Mouse (Mus musculus): ENCODE measurements at regions not wholly inside any gene's neighbourhood (a gene's known extent, or its start where the extent isn't known, plus 50 kb on each side); places are given as distances from the start of the nearest gene placed in this dataset.
A peak's percentile ranks its signal among the peaks of the same experiment; 100 is the strongest.

DNA sequence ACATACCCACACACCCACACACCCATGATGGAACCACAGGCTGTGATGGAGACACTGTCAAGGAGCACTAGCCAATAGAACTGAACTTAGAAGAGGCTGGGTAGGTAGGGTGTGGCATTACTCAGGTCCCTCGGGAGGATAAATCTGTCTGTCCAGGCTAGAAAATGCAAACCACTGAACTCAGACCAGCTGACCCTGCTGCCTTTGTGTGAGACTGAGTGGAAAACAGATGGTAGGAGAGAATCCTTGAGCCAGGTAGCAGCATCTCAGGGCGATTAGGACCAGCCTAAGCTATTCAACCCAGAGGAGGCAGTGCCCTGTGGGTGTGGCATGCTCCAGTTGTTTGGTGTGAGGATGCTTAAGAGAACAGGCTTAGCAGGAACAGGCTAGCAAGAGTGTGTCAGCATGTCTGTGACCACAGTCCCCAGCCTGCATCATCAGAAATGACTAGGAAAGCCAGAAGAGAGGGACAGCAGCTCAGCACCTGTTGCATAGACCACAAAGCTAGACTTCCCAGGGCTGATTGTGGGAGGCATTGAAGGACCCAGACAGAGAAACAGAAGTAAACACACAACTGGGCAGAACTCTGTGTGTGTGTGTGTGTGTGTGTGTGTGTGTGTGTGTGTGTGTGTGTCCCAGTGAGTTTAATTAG lies 103.2 kb upstream of the Sesn3 start:
- no peak for DNase-seq (ENCODE audit: extremely low spot score in 1 of 2, low spot score in 2 of 2)
- no peak for TF ChIP-seq CTCF (IDR thresholded peaks at IDR 0.05)
- no peak overlapping the region for H3K27ac ChIP-seq
- no peak overlapping the region for H3K4me3 ChIP-seq
- intact Hi-C loops (cut with DNase I), result no loop called here

GRCm38 (mm10) chr9:14173631-14174323 lies 101.1 kb upstream of the Sesn3 start:
- Histone ChIP-seq H3K4me3 (no peak overlapping the region), H3K27ac (peak overlapping the region; percentile 55)
- peak; percentile 17 to 31 for DNase-seq (ENCODE audit: extremely low spot score in 1 of 2, low spot score in 2 of 2)
- intact Hi-C loops (cut with DNase I), result loop anchor here (2.0 kb wide), 1 partner anchor 103 kb away; no protein-coding TSS in a partner anchor
- TF ChIP-seq CTCF (IDR thresholded peaks at IDR 0.05), result no peak

DNA sequence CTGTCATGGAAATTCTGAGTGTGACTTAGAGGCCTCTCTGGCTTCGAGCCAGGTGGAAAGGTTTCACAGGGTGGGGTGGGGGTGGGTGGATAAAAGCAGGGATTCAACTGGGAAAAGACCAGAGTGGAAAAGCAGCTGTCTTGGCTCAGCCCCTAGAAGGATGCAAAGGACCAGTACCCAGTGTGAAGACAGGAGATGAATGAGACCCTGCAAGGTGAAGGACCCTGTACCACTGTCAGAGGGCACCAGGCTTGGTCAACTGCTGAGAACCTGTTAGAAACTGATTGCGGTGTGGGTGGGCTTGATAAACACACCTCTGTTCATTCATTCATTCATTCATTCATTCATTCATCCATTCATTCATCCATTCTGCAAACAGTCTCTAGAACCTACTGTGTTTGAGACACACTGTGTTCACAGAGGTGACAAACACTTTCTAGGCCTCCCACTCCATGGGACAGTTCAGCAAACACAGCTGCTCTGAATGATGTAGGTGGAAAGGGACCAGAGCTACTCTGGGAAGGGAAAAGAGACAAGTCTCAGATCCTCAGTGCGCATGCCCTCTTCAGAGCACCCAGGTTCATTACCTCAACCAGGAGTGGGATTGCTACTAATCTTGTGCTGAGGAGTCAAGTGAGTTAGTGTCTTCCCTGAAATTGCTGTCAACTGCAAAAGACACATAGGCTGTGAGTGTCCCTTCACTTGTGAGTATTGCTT lies 100.4 kb upstream of the Sesn3 start:
- DNase-seq (ENCODE audit: extremely low spot score in 1 of 2, low spot score in 2 of 2), result peak in 1 of 2 experiments; percentile 14
- Histone ChIP-seq H3K4me3 (no peak overlapping the region), H3K27ac (no peak overlapping the region)
- intact Hi-C loops (cut with DNase I), result loop anchor here (2.0 kb wide), 1 partner anchor 102 kb away; no protein-coding TSS in a partner anchor
- no peak for TF ChIP-seq CTCF (IDR thresholded peaks at IDR 0.05)

GRCm38 (mm10) chr9:14175041-14175881 lies 99.6 kb upstream of the Sesn3 start:
- intact Hi-C loops (cut with DNase I), result loop anchor here (2.0 kb wide), 1 partner anchor 102 kb away; no protein-coding TSS in a partner anchor
- Histone ChIP-seq H3K4me3 (no peak overlapping the region), H3K27ac (peak overlapping the region; percentile 7; the same call in 1 of the 2 replicates)
- TF ChIP-seq CTCF (IDR thresholded peaks at IDR 0.05), result no peak
- peak in 1 of 2 experiments; percentile 18 for DNase-seq (ENCODE audit: extremely low spot score in 1 of 2, low spot score in 2 of 2)

- TF ChIP-seq CTCF (IDR thresholded peaks at IDR 0.05), result no peak
- no peak for DNase-seq (ENCODE audit: extremely low spot score in 1 of 2, low spot score in 2 of 2)
- intact Hi-C loops (cut with DNase I), result no loop called here
Observed at GRCm38 (mm10) chr9:14179777-14180176, 95.1 kb upstream of the Sesn3 start.

DNA sequence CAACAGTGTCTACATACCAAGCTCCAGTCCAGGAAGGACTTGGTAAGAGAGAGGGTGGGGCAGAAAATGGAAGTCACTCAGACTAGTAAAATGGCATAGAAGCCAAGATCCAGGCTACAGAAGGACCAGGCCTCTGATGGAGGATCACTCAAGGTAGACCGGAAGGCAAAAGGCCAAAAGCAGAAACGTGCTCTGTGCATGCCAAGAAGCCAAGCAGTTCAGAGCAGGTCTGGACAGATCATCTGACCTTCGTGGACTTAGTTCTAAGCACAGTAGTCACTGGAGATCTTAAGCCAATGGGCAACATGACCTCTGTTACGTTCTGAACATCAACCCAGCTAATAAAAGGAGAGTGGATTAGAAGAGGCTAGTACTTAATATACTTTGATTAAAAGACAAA lies 90.6 kb upstream of the Sesn3 start:
- Histone ChIP-seq H3K27ac (no peak overlapping the region), H3K4me3 (no peak overlapping the region)
- TF ChIP-seq CTCF (IDR thresholded peaks at IDR 0.05), result no peak
- intact Hi-C loops (cut with DNase I), result no loop called here
- DNase-seq (ENCODE audit: extremely low spot score in 1 of 2, low spot score in 2 of 2), result no peak

More at GRCm38 (mm10) chr9:14179777-14180176, 95.1 kb upstream of the Sesn3 start:
- no peak overlapping the region for H3K4me3 ChIP-seq
- H3K27ac ChIP-seq, result no peak overlapping the region

- no peak for TF ChIP-seq CTCF (IDR thresholded peaks at IDR 0.05)
- no peak overlapping the region for H3K4me3 ChIP-seq
- DNase-seq (ENCODE audit: extremely low spot score in 1 of 2, low spot score in 2 of 2), result no peak
- intact Hi-C loops (cut with DNase I), result no loop called here
- no peak overlapping the region for H3K27ac ChIP-seq
Observed at GRCm38 (mm10) chr9:14185681-14186080, 89.2 kb upstream of the Sesn3 start.

GRCm38 (mm10) chr9:14187753-14188152 lies 87.1 kb upstream of the Sesn3 start:
- intact Hi-C loops (cut with DNase I), result no loop called here
- TF ChIP-seq CTCF (IDR thresholded peaks at IDR 0.05), result no peak
- Histone ChIP-seq H3K4me3 (no peak overlapping the region), H3K27ac (no peak overlapping the region)
- DNase-seq (ENCODE audit: extremely low spot score in 1 of 2, low spot score in 2 of 2), result no peak

- intact Hi-C loops (cut with DNase I), result no loop called here
- DNase-seq (ENCODE audit: extremely low spot score in 1 of 2, low spot score in 2 of 2), result no peak
- Histone ChIP-seq H3K27ac (no peak overlapping the region), H3K4me3 (no peak overlapping the region)
- TF ChIP-seq CTCF (IDR thresholded peaks at IDR 0.05), result no peak
Observed at GRCm38 (mm10) chr9:14188504-14188903, 86.4 kb upstream of the Sesn3 start.

DNA sequence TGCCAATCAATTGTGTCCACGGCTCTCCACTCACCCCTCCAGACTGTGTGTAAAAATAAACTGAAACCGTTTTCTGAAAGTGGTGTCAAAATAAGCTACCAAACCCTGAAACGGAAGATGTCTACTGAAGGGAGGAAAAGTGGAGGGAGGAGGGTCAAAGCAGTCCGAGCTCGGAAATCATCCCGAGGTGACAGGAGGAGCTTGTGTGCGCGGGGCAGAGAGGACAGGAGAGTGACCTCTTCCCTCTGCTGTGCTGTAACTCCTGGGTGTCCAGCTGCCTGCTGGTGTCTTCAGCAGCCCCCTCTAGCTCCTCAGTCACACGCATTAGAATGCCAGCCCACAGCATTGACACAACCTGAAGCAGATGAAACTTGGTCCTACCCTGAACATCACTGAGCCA lies 84.2 kb upstream of the Sesn3 start:
- intact Hi-C loops (cut with DNase I), result no loop called here
- DNase-seq (ENCODE audit: extremely low spot score in 1 of 2, low spot score in 2 of 2), result no peak
- TF ChIP-seq CTCF (IDR thresholded peaks at IDR 0.05), result no peak
- Histone ChIP-seq H3K4me3 (no peak overlapping the region), H3K27ac (no peak overlapping the region)

GRCm38 (mm10) chr9:14194748-14195147 lies 80.1 kb upstream of the Sesn3 start:
- H3K27ac ChIP-seq, result no peak overlapping the region
- intact Hi-C loops (cut with DNase I), result loop anchor here (5.0 kb wide), 1 partner anchor 122 kb away; no protein-coding TSS in a partner anchor
- TF ChIP-seq CTCF (IDR thresholded peaks at IDR 0.05), result no peak
- no peak overlapping the region for H3K4me3 ChIP-seq
- no peak for DNase-seq (ENCODE audit: extremely low spot score in 1 of 2, low spot score in 2 of 2)

Data from left cerebral cortex, adult 2 months (tissue).